Mouse (Mus musculus) 416B (cell line): ENCODE data around the gene Poc1a.

ENCODE experiments used
- DNase-seq: peaks from one replicate; pipeline ENCODE4 v3.0.0; 2011; ENCODE audit warnings: low read depth

Poc1a gene

DNA sequence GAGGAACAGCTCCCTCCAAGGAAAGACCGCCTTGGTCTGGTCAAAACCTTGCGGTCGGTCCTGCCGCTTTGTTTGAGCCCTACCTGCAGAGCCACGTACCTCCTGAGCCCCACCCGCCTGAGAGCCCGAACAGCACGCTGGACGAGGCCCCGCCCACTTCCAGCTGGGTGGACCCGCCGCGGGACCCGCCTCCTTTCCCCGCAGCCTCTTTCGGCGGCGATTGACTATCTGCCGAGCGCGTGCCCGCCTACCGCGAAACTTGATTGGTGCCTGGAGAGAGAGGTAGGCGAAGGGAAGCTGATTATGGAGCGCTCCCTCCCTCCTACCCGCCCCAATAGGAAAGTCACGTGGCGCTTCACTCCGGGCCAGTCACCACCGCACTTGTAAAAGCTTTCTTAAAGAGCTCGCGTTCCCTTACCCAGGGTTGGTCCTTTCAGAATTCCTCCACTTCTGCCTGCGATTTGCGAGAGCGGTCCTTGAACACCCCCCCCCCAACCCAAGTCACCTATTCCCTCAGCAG lies 86.8 kb downstream of the Poc1a start:
- DNase-seq = peak; percentile 98

DNA sequence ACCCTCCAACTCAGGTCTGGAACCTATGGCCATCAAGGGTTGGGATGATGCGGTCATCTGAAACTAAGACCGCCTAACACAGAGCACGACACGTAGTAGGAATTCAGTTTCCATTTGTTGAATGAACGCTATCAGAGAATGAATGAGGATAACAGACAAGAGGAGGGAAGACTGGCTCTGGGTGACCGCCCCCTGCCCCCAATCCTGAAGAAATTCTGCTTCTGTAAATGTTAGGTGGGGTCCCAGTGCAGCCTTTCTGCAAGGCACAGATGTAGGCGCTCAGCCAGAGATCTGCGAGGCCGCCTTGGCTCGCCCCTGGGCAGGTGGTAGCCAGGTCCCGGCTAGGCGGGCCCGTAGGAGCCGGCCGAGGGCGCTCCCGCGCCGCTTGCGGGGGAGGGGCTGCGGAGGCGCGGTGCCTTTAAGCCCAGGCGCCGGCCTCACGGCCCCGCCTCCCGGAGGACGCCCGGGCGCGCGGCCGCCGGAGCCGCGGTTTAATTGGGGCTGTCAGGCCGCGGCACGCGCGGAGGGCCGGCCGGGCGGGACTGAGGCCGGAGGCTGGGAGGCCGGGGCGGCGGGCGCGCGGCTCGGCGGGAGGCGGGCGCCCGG lies 87.4 kb downstream of the Poc1a start, which contains the start of gene Dusp7:
Dusp7 (plus strand) TSS at position 521 of the 606 bp plus-strand sequence.
- peak; percentile 64 for DNase-seq

DNA sequence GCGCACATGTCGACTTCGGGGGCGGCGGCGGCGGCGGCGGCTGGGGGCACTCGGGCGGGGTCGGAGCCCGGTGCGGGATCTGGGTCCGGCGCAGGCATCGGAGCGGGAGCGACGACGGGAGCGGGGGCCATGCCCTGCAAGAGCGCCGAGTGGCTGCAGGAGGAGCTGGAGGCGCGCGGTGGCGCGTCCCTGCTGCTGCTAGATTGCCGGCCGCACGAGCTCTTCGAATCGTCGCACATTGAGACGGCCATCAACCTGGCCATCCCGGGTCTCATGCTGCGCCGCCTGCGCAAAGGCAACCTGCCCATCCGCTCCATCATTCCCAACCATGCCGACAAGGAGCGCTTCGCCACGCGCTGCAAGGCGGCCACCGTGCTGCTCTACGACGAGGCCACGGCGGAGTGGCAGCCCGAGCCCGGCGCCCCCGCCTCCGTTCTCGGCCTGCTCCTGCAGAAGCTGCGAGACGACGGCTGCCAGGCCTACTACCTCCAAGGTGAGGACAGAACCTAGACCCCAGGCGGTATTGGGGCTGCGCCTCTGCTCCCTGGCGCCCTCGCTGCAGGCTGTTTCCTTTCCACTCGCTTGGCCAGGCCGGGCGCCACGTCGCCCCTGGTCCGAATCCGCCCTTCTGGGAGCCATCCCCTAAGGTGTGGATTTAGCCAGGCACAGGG lies 88.1 kb downstream of the Poc1a start:
- peak; percentile 57 for DNase-seq

DNA sequence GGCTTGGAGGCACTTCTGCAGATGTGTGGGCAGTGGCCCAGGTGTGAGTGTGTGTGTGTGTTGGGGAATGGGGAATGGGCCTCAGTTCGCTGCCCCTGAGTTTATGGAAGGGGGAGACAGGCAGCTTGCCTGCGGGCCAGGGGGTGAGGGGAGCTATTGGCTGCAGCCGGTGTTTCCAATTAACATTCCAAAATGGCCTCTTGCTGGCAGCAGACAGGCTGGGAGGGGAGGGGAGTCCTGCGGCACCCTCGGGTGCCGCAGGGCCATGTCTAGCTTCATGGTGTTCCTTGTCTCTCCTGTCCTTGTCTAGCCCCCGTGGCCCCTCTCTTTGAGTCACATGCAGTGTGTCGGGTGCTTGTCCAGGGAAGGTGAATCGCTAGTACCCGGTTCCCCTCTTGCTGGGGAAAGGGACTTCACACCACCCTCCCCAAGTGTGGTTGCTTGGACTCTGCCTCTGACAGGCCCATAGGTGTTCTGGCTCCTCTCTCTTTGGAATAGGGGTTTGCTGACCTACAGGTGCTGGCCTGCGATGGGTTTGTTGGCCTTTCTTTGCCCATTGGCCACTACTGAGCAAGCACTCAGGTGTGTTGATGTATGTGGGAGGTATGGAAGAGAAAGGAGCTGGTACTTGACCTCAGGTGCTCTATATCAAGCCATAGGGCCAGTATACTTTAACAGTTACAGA lies 89.1 kb downstream of the Poc1a start:
- DNase-seq = peak; percentile 21

DNA sequence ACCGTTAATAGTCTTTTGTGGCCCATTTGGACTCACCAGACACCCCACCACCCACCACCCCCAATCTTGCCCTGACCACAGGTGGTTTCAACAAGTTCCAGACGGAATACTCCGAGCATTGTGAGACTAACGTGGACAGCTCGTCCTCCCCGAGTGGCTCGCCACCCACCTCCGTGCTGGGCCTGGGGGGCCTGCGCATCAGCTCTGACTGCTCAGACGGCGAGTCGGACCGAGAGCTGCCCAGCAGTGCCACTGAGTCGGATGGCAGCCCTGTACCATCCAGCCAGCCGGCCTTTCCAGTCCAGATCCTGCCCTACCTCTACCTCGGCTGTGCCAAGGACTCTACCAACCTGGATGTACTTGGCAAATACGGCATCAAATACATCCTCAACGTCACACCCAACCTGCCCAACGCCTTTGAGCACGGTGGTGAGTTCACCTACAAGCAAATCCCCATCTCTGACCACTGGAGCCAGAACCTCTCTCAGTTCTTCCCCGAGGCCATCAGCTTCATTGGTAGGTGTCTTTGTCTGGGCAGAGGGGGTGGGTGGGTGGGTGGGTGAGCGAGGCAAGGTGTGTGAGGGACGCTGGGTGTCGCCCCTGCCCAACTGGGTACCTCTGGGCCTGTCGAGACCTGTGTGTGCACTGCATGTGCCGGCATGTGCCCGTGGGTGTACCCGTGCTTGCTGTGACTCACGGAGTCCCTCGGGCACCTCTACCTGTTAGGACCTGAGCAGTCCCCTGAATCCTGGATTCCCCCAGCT lies 89.9 kb downstream of the Poc1a start:
- DNase-seq = no peak

DNA sequence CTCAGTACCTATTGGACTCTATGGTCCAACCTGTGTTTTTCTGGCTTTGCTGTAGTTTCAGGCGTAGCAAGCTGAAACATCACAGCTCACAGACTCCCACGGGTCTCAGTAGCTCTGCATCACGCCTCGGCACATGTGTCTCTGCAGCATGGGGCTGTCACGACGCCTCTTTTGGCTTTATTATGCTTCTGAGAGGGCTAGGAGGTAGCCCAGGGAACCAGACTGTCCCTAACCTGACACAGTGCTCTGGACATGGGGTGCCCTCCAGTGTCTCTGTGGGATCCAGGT lies 90.5 kb downstream of the Poc1a start:
- no peak for DNase-seq

DNA sequence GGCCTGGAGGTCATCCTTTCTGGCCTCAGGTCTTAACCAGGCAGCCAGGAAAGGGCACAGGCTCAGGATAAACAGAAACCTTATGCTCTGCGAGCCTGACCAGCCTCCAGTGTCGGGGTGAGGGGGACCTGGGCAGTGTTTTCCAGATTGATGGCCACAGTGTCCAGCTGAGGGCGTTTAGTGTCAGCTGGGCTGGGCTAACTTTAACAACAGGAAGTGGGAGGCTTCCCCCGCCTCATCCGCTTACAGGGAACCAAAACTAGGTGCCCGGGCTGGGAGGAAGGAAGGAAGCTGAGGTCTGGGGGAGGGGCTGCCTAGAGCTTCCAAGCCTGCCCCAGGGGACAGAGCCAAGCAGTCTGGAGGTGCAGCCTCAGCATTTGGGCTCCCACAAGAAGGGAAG lies 90.9 kb downstream of the Poc1a start:
- DNase-seq = peak; percentile 77

DNA sequence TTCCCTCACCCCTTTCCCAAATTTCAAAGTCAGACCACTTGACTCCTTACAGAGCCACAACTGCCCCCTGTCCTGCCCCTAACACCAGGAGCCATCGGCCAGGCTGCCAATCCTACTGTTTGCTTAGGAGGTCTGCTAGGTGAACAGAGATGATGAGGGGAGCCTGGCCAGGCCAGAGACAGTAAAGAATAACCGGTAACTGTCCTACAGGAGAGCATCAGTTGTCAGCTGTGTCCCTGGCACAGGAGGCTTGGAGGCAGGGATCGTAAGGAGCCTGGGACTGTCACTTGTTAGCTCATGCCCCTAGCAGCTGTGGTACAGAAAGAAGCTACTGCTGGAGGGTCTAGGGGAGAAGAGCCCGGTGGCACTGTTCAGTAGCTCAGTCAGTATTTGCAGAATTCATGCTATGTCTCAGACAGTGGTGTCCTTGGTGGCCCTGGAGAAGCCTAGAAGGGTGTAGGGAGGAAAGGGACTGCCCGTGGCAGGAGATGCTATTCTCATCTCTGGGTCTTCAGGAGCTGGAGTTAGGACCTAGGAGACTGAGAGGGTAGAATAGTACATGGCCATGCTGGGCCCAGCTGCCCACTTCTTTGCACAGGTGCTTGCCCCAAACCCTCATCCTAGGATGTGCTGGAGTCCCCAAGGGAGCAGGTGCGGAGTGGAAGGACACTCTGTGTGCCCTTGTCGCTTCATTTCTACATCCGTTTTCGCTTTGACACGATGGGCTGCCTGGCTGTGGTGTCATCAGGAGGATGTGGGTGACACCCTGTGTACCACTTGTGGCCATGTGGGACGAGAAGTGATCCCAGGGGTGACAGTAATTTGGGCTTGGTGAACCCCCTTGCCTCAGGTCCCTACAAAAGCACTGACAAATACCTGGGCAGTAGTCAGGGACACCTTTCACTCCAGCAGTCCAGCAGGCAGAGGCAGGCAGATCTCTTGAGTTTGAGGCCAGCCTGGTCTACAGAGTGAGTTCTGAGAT lies 91.9 kb downstream of the Poc1a start:
- no peak for DNase-seq

DNA sequence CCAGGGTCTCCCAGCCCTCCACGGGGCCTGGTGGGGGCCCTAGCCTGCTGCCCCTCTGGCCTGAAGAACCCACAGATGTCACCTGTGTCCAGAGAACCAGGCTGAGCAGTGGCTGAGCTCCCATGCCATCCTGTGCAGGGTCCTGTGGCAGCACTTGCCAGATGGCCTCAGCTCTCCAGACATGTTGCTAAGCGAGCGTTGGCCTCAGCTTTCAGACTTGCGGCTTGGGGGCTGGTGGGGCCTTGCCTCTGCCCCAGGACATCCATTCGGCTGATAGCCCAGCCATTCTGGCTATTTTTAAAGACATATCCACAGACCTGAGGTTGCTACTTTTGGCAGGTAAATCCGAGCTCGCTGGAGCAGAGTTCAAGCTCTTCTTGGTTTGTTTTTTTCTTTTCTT lies 93.1 kb downstream of the Poc1a start:
- no peak for DNase-seq

DNA sequence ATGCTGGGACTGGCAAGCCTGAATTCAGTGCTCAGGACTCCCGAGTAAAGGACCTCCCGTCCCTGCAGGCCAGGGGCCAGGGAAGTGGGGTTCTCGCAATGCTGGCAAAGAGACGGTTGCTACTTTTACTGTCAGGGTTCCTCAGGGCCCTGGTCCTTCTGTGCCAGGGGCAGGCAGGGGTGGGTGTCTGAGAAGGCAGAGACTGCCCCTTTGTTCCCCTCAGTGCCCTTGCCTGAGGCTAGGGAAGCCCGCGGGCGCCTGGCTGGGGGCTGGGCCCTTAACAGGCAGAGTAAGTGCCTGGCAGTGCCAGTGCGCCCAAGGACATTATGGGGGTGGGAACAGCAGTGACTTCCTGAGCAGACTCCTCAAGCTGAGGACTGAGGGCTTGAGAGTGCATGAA lies 96.4 kb downstream of the Poc1a start:
- DNase-seq = no peak

DNA sequence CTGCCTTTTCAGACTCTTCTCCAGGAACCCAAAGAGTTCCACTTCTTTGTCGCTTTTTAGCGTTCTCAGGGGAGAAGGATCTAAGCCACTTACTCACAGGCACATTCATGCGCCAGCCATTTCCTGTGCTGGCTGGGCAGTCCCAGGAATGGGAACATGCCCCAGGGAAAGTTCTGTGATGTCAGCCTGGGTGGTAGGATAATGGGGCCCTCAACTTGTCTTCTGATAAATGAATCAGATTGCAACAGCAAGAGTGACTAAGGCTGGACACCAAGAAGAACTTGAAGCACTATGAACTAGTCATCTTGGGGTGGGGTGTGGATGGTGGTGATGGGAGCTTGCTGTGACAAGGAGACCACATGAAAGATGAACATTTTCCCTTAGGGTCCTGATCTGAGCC lies 97.2 kb downstream of the Poc1a start:
- DNase-seq = no peak

DNA sequence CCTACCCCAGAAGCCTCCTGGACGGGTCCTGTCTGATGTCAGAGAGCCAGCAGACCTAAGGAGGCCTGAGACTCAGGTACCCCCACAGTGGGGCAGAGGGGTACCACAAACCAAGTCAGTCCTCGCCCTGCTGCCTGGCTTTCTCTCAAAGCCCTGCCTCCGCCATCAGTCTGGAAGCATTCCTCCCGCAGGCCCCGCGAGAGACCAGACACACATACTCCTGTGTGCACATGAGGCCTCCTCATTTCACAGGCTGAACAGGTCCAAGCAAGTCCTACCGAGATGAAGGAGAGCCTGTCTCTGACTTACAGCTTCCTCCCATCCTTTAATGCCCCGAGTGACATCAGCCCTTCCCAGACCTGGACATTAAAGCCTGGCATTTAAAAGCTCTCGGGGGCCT lies 97.9 kb downstream of the Poc1a start:
- DNase-seq = no peak

DNA sequence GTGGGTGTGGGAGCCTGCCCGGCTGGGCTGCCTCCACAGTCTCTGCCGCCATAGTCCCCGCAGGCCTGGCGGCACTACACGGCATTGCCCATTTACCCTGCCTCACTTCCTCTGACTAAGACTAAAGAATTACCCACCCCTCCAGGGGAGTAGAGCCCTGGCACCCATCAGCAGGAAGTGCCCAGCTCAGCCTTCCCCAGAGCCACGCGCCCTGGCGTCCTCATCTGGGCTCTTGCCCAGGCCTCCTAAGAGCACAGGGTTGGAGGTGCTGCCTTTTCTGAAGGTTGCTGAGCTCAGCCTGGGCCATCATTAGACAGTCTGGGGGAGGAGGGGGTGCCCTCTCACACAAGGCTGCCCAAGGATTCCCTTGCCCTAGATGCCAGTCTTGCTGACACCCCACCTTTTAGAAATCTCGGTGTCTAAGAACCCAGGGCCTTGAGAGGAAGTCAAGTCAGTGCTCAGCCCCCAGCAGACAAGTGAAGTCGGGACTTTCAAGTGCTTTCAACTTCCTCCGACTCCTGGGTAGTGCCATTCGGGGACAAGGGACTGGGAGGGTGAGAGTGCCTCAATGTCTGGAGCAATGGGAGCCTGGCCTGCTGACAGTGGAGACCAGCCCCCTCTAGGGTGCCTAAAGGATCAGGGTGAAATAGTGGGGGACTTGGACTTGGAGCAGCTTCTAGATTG lies 105.5 kb downstream of the Poc1a start:
- DNase-seq = no peak

DNA sequence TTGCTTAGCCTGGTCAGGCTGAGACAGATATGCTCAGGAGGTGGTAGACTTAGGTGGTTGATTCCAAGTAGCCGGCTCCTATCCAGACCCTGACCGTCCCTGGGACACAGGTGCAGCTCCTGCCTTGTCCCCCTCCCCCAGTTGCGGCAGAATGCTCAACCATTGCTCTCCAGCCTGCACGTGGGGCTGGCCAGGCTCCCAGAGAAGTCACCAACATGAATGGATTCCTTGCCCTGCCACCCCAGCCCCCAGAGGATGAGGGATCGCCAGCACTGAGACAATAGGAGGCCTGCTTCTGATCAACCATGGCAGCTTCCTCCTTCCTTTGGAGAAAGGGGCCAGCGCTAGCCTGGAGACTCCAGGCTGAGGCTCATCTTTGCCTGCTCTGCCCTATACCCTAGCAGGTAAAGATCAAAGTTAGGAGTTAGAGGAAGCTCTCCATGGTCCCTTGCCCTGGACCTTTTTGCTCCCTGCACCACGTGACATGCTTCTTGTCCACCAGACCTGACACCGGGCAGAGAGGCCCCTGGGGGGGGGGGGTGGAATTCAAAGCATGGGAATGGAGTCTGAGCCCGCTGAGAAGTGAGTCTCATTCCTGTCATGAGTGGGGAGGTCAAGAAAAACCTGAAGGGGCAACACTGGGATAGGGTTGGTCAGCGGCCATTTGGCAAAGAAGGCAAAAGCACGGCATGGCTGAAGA lies 112.1 kb downstream of the Poc1a start:
- DNase-seq = no peak

DNA sequence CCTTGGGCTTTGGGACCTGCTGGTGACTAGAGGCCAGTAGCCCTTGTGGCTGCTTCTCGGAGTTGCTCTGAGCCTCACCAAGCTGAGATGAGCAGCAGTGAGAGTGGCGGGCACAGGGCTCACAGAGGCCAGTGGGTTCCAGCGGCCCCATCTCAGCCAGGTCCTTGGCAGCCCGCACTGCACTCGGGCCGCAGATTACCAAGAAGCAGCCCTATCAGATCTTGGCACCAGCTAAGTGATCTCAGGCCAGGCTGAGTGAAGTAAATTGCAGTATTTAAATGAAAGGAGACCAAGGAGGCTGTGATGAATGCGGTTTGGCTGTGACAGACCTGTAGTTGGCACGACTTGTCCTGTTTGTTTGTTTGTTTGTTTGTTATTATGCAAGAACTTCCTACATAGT lies 112.7 kb downstream of the Poc1a start:
- no peak for DNase-seq

DNA sequence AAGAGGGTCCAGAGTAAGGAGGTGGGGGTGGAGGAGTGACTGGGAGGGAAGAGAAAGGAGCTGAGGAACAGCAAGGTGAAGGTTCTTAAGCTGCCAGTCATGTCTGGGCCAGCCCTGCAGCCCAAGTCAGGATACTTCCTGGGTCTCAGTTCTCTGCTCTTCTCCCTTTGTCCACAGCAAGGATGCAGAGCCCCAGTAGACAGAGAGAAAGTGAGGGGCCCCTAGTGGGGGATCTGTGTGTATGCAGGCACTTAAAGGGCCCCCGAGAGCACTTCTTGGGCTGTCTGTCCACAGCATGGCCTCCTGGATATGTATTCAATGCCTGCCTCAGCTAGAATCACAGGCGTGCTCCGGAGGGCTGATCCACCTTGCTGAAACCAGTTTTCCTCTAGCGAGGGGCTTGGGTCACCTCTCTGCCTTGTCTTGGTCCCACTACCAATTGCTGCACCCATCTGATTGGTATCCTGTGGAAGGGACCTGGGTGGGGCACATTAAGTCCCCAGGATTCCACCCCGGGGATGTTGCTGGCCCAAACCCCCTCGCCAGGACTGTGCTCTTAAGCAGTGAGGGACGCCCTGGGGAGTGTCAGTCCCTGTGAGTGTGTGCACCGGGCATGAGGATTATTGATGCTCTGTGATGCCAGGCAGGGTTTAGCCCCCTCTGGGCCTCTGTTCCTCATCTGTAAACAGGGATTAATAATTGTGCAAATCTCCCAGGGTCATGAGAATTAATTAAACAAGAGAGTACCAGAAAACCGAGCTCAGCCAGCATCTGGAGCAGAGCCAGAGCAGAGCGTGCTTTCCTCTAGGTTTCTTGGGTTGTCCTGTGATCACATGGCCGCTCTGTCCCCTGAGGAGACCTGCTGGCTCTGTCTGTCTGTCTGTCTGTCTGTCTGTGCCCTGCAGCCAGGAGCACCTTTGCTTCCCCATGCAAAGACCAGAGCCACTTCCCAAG lies 114.1 kb downstream of the Poc1a start:
- peak; percentile 64 for DNase-seq

DNA sequence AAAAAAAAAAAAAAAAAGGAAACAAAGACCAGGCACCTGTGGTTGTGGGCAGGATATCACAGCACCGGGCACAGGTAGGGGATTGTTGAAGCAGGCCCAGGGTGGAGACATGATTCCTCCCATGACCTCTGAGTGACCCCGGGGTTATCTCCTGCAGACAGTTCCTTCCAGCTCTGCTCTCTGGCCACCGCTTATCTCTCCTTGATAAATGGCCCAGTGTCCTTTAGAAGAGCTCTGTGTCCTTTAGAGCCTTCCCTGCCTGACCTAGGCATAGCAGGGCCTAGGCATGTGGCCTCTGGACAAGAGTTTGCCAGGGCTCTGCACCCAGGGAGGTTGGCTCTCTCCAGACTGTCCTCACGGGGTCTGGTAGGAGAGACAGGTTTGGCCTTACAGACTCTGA lies 116.9 kb downstream of the Poc1a start:
- DNase-seq = no peak

DNA sequence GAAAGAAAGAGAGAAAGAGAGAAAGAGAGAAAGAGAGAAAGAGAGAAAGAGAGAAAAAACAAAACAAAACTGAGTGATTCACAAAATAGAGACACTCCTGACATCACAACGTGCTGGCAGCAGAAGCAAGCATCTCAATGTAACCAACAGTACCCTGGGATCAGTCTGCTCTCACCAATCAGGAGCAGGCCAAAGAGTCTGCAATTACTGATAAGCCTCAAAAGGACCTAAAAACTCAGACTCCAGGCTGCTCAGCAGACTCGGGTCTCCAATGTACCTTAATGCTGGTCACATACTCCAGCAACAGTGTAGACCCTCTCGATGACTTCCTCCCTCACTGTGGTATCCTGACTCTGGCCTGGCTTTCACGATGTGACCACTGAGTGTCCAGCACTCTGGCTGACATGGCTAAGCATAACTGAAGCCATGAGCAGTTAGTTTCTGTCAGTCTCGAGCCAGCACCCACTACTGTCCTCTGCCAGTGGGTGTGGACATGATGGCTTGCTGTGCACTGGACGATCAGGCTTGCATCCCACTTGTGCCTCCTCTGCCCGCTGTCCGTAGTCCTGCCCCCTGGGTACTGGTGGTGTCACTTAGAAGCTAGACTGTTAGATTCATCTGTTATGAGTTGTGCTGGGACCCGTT lies 117.9 kb downstream of the Poc1a start:
- peak; percentile 39 for DNase-seq

DNA sequence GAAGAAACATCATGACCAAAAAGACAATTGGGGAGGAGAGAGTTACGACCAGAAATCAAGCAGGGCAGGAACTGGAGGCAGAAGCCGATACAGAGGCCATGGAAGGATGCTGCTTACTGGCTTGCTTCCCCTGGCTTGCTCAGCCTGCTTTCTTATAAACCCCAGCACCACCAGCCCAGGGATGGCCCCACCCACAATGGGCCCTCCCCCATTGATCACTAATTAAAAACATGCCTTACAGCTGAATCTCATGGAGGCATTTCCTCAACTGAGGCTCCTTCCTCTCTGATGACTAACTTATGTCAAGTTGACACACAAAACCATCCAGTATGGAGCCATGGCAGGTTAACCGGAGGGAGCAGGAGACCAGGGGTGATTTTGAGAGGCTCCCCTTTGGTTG lies 118.9 kb downstream of the Poc1a start:
- no peak for DNase-seq
